Mouse (Mus musculus): Measurements from ENCODE around the gene Rnf214. TPM values are rescaled to one million over a fixed set of nuclear protein-coding genes. Genes with fewer than 3 reads are reported as not detected.
A peak's percentile ranks its signal among the peaks of the same experiment; 100 is the strongest.

Rnf214 gene
- total RNA-seq, 2 experiments from 2014 or later: 75.2 to 81.3 TPM

- Histone ChIP-seq H3K4me3 (no peak overlapping the region), H3K27ac (no peak overlapping the region)
- TF ChIP-seq CTCF (conservative IDR thresholded peaks at IDR 0.05): no peak
- no peak for DNase-seq (ENCODE audit: low spot score in 2 of 2)
Observed at GRCm38 (mm10) chr9:45919895-45920294, 13.2 kb upstream of the Rnf214 start.

- no peak for TF ChIP-seq CTCF (conservative IDR thresholded peaks at IDR 0.05)
- Histone ChIP-seq H3K4me3 (no peak overlapping the region), H3K27ac (peak overlapping the region; percentile 65)
- DNase-seq (ENCODE audit: low spot score in 2 of 2): peak; percentile 36 to 55
Observed at GRCm38 (mm10) chr9:45917041-45917934, 10.6 kb upstream of the Rnf214 start.

- DNase-seq (ENCODE audit: low spot score in 2 of 2): no peak
- Histone ChIP-seq H3K27ac (no peak overlapping the region), H3K4me3 (no peak overlapping the region)
- no peak for TF ChIP-seq CTCF (conservative IDR thresholded peaks at IDR 0.05)
Observed at GRCm38 (mm10) chr9:45915659-45916058, 8.9 kb upstream of the Rnf214 start.

- no peak overlapping the region for H3K4me3 ChIP-seq
- no peak overlapping the region for H3K27ac ChIP-seq
- TF ChIP-seq CTCF (conservative IDR thresholded peaks at IDR 0.05): peak; percentile 87
- DNase-seq (ENCODE audit: low spot score in 2 of 2): peak in 1 of 2 experiments; percentile 29
Observed at GRCm38 (mm10) chr9:45911673-45912072, 5.0 kb upstream of the Rnf214 start.

- H3K27ac ChIP-seq: no peak overlapping the region
- DNase-seq (ENCODE audit: low spot score in 2 of 2): no peak
- H3K4me3 ChIP-seq: no peak overlapping the region
- TF ChIP-seq CTCF (conservative IDR thresholded peaks at IDR 0.05): no peak
Observed at GRCm38 (mm10) chr9:45910995-45911394, 4.3 kb upstream of the Rnf214 start.

- H3K27ac ChIP-seq: peak overlapping the region; percentile 100
- peak overlapping the region; percentile 100 for H3K4me3 ChIP-seq
- peak in 1 of 2 experiments; percentile 16 for DNase-seq (ENCODE audit: low spot score in 2 of 2)
- no peak for TF ChIP-seq CTCF (conservative IDR thresholded peaks at IDR 0.05)
Observed at GRCm38 (mm10) chr9:45907078-45907428, 342 bp upstream of the Rnf214 start.

- DNase-seq (ENCODE audit: low spot score in 2 of 2): no peak
- Histone ChIP-seq H3K27ac (peak overlapping the region; percentile 100), H3K4me3 (peak overlapping the region; percentile 100)
- no peak for TF ChIP-seq CTCF (conservative IDR thresholded peaks at IDR 0.05)
Observed at GRCm38 (mm10) chr9:45905811-45906237, 887 bp downstream of the Rnf214 start.

GRCm38 (mm10) chr9:45905196-45905595, 1.5 kb downstream of the Rnf214 start:
- peak overlapping the region; percentile 100; the same call in 1 of the 2 replicates for H3K27ac ChIP-seq
- no peak for TF ChIP-seq CTCF (conservative IDR thresholded peaks at IDR 0.05)
- DNase-seq (ENCODE audit: low spot score in 2 of 2): no peak
- H3K4me3 ChIP-seq: peak overlapping the region; percentile 100

GRCm38 (mm10) chr9:45893681-45894080, 13.0 kb downstream of the Rnf214 start:
- Histone ChIP-seq H3K4me3 (no peak overlapping the region), H3K27ac (no peak overlapping the region)
- no peak for DNase-seq (ENCODE audit: low spot score in 2 of 2)
- no peak for TF ChIP-seq CTCF (conservative IDR thresholded peaks at IDR 0.05)

GRCm38 (mm10) chr9:45877928-45878327, 28.8 kb downstream of the Rnf214 start:
- peak; percentile 51 for TF ChIP-seq CTCF (conservative IDR thresholded peaks at IDR 0.05)
- Histone ChIP-seq H3K27ac (no peak overlapping the region), H3K4me3 (no peak overlapping the region)
- DNase-seq (ENCODE audit: low spot score in 2 of 2): no peak

GRCm38 (mm10) chr9:45870265-45870664, 36.4 kb downstream of the Rnf214 start:
- no peak overlapping the region for H3K27ac ChIP-seq
- no peak for TF ChIP-seq CTCF (conservative IDR thresholded peaks at IDR 0.05)

GRCm38 (mm10) chr9:45869181-45869580, 37.5 kb downstream of the Rnf214 start:
- TF ChIP-seq CTCF (conservative IDR thresholded peaks at IDR 0.05): no peak
- H3K4me3 ChIP-seq: no peak overlapping the region
- DNase-seq (ENCODE audit: low spot score in 2 of 2): no peak
- H3K27ac ChIP-seq: no peak overlapping the region

More at GRCm38 (mm10) chr9:45870265-45870664, 36.4 kb downstream of the Rnf214 start:
- DNase-seq (ENCODE audit: low spot score in 2 of 2): no peak
- H3K4me3 ChIP-seq: no peak overlapping the region

GRCm38 (mm10) chr9:45861813-45862212, 44.9 kb downstream of the Rnf214 start:
- Histone ChIP-seq H3K4me3 (no peak overlapping the region), H3K27ac (peak overlapping the region; percentile 54; the same call in 1 of the 2 replicates)
- no peak for DNase-seq (ENCODE audit: low spot score in 2 of 2)
- TF ChIP-seq CTCF (conservative IDR thresholded peaks at IDR 0.05): no peak

GRCm38 (mm10) chr9:45859364-45859763, 47.3 kb downstream of the Rnf214 start:
- Histone ChIP-seq H3K27ac (no peak overlapping the region), H3K4me3 (no peak overlapping the region)
- no peak for DNase-seq (ENCODE audit: low spot score in 2 of 2)
- no peak for TF ChIP-seq CTCF (conservative IDR thresholded peaks at IDR 0.05)

Measured in layer of hippocampus, adult 2 months (tissue).